Mouse (Mus musculus) CH12.LX (cell line): Measurements from ENCODE around the gene Chit1.

Experiments
- BHLHE40 ChIP-seq: IDR thresholded peaks from 2 replicates; pipeline ENCODE4 v1.6.1; 2011; ENCODE audit warnings: mild to moderate bottlenecking, low read depth, low read length, improper control_type of control experiment
- CTCF ChIP-seq, 2 experiments: IDR thresholded peaks in 1 of 2; conservative IDR thresholded peaks in 1 of 2; 2 replicates each; pipeline ENCODE4 v1.5.1; 2011 to 2012; ENCODE audit warnings: low read depth in 2 of 2, low read length in 2 of 2, improper control_type of control experiment in 1 of 2, inconsistent platforms in 1 of 2, mild to moderate bottlenecking in 1 of 2, moderate library complexity in 1 of 2
- HCFC1 ChIP-seq: IDR thresholded peaks from 2 replicates; pipeline ENCODE4 v1.6.1; 2012; ENCODE audit warnings: low read depth, mild to moderate bottlenecking, inconsistent platforms, low read length, improper control_type of control experiment
- MYC ChIP-seq: IDR thresholded peaks from 2 replicates; pipeline ENCODE4 v1.6.1; 2011; ENCODE audit warnings: low read depth, mild to moderate bottlenecking, improper control_type of control experiment, low read length
- PAX5 ChIP-seq: IDR thresholded peaks from 2 replicates; pipeline ENCODE4 v1.6.1; 2012; ENCODE audit warnings: low read length, inconsistent platforms, mixed read lengths
- POLR2A ChIP-seq: IDR thresholded peaks from 2 replicates; pipeline ENCODE4 v1.6.1; 2011; ENCODE audit warnings: low read depth, mild to moderate bottlenecking, improper control_type of control experiment, low read length
- SIN3A ChIP-seq: IDR thresholded peaks from 2 replicates; pipeline ENCODE4 v1.6.1; 2012; ENCODE audit warnings: low read length, improper control_type of control experiment, inconsistent platforms
- ZKSCAN1 ChIP-seq: IDR thresholded peaks from 2 replicates; pipeline ENCODE4 v1.6.1; 2012; ENCODE audit warnings: low read depth, inconsistent platforms, low read length, improper control_type of control experiment, borderline replicate concordance
- ZNF384 ChIP-seq: IDR thresholded peaks from 2 replicates; pipeline ENCODE4 v1.6.1; 2012; ENCODE audit warnings: low read depth, low read length, improper control_type of control experiment, inconsistent platforms

GRCm38 (mm10) chr1:134142363-134142794, 31.3 kb downstream of the Chit1 start:
- no peak for TF ChIP-seq BHLHE40
- TF ChIP-seq MYC = no peak
- TF ChIP-seq POLR2A = no peak
- no peak for TF ChIP-seq CTCF (conservative IDR thresholded peaks at IDR 0.05 in 1 of 2, IDR thresholded peaks at IDR 0.05 in 1 of 2; ENCODE audit: low read depth in 2 of 2, low read length in 2 of 2)
- no peak for TF ChIP-seq ZNF384
- TF ChIP-seq SIN3A = no peak
- no peak for TF ChIP-seq PAX5
- no peak for TF ChIP-seq ZKSCAN1
- no peak for TF ChIP-seq HCFC1
